Mouse (Mus musculus) right cerebral cortex, postnatal 36 days (tissue): Measurements from ENCODE around the gene Mmp17.
"Not testable (repeated sequence)": the region's sequence is repeated elsewhere in the genome, so short reads cannot be mapped to it uniquely, and the experiment has no call there.

Experiments
- DNase-seq, 2 experiments: peaks; one replicate each; pipeline ENCODE4 v3.0.0; 2022; ENCODE audit warnings: low spot score in 2 of 2, mixed read lengths in 1 of 2

Mmp17 gene

DNA sequence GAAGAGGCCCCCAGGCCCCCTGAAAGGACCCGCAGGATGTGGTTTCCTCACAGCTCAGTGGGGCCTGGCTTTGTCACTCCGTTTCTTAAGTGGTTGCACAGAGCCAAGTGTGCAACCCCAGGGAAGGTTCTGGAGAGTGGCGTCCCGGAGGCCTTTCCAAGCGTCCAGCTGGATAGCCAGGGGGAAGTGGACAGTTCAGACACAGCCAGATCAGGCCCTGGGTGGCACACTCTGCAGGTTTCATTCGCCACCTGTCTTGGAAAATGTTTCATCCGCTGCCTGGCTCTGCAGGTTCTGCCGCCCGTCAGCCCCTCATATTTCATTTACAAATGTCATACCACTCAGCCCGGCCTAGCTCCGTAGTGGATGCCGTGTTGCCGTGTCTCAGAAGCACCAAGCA lies 2.5 kb downstream of the Mmp17 start:
- DNase-seq = no peak

DNA sequence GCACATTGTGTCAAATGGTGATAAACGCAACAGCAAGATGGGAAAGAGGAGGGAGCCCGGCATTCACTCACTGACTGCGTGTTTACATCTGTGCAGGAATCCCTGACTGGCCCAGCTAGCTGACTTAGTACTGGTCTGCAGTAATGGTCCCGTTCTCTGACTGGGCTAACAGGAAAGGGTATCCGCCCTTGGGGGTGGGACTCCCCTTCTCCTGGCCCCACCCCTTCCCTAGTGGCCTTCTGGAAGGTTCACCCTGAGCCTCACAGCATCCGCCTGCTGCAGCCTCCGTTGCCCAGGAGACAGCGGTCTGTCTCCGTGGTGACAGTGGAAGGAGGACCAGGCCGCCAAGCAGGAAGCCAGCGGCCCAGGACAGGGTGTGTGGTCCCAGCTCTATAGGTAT lies 6.9 kb downstream of the Mmp17 start:
- DNase-seq = peak in 1 of 2 experiments; percentile 45

DNA sequence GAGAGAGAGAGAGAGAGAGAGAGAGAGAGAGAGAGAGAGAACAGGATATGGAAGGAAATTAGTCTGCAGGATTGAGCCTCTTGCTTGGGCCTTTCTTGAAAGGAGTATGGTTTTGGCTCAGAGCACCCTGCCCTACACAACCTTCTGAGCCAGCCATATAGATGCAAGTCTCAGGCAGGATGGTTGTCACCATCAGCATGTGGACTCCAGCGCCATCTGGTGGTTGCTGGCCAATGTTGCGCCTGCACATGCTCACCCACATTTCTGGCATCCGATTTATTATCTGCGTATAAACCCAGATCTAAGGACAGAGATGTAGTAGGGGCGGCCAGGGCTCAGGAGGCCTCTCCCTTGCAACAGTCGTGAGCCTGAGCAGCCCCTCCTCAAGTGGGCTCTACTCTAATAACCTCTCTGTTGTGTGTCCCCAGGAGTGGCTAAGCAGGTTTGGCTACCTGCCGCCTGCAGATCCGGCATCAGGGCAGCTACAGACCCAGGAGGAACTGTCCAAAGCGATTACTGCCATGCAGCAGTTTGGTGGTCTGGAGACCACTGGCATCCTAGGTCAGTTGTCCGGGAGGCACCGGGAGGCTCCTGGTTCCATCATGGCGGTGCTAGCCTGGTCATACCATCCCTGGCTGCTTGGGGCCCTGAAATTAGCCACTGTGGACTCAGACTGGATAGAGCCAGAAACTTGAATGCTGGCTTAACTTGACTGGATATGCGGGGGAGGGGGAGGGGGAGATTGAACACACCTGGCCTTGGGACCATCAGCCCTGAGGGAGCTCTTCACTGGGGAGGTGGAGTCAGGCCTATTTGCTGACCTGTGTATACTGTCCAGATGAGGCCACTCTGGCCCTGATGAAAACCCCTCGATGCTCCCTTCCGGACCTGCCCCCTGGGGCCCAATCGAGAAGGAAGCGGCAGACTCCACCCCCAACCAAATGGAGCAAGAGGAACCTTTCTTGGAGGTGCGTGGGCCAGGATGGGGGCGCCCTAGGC lies 10.4 kb downstream of the Mmp17 start:
- DNase-seq = peak; percentile 66 to 70

DNA sequence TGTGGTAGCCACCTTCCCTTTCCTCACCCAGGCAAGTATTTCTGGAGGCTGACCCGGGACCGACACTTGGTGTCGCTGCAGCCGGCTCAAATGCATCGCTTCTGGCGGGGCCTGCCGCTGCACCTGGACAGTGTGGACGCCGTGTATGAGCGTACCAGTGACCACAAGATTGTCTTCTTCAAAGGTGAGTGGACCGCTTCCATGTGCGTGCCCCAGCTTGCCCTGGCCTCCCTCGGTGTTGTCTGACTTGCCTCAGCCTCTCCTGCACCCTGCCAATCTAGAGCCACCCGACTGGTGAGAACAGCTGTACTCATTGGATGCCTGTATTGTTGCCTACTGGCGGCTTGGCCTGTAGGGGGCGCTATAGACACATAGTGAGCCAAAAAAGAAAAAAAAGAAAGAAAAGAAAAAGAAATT lies 18.1 kb downstream of the Mmp17 start:
- DNase-seq = no peak

DNA sequence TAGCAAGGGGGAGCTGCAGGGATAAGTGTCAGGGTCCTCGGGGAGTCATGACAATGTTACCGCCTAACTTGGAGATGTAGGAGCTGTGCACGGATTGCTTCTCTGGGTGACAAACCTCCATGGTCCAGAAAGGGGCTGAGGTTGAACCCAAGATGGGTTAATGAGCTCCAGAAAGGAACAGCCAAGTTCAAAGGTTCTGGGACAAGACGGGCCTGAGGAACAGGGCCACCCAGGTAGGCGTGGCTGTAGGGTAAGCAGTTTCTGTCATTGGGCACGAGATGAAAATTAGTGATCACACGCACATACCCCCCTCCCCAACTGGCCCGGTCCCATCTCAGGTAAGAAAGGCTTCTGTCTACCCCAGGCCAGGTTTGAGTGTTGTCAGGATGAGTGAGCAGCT lies 23.5 kb downstream of the Mmp17 start:
- no peak for DNase-seq

DNA sequence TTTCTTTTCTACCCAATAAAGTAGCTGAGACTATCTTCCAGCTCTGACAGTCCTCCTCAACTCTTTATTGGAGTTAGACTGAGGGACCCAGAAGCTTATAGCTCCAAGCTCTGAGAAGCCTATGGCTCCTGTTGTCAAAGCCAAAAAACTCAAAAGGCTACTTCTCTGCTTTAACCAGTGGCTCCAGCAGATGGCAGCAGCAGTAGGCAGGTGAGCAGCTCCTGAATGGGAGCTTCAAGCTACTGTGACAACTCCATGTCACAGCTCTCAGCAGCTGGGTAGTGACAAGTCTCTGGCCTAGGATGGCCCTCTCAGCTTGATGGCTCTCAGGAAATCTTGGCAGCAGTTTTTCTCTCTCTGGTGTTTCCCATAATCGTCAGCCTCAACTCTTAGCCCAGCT lies 27.1 kb downstream of the Mmp17 start:
- peak; percentile 61 to 66 for DNase-seq

DNA sequence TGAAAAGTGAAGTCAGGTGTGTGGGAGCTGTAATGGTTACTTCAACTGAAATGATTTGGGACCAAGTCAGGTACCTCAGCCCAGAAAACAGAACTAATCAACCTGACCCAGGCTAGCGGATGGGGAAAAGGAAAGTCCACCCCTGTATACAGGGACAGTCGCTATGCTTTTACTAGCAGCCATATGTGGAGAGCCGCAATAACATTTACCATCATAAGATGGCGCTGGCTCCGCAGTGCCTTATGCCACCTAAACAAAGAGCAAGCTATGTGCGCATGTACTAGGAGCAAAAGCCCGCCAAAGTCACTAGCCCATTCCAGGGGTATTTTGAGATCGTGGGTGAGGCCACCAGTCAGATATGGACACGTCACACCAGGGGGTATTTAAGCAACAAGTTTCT lies 36.6 kb downstream of the Mmp17 start:
- DNase-seq = not testable (repeated sequence)

DNA sequence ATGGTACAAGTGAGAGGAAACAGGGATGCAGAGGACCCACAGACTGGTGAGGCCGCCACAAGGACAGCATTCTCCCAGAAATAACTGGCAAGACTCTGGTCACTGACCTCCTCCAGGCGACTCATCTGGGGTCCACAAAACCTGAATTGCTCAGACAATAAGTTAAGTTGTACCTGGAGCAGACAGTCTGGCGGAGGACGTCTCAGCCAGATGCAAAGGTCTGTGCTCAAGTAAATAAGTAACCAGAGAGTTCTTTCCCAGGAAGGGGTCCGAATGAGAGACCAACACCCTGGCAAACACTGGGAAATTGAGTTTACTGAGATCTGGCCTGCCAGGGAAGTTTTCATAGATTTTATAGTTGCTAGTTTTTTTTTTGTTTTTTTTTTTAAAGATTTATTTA lies 37.4 kb downstream of the Mmp17 start:
- no peak for DNase-seq

DNA sequence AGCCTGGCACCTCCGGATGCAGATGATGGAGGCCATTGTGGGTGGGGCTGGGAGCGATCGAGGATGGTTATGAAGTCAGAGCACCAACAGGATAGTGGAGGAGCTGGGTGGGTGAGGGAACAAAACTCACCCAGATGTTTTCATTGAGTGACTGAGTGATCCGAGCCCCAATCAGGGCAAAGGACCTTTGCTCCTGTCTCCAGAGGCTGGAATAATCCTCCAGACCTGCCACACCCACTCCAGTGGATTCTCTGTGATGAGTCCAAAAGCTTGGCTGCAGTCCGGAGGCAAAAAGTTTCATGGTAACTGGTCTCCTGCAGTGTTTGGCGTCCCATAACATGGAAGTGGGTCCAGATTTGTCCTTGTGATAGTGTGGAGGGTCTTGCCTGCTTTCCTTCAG lies 42.1 kb downstream of the Mmp17 start:
- no peak for DNase-seq

DNA sequence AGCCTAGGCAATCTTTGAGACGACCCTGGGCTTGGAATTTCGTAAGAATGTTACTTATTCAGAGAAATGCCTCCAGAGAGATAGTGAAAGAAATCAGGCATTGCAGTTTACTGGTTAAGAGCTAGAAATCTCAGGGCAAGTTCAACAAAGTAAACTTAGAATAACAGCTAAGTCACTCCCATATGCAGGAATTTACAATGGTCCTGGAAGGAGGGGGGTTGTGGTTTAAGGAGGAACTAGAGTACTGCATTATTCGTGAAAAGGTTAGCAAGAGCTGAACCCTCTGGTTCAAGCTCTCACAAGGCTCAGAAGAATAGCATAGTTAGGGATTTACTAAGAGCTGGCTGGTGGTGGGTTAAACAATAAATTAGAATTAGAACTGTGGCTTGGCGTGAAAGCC lies 42.6 kb downstream of the Mmp17 start:
- not testable (repeated sequence) for DNase-seq

DNA sequence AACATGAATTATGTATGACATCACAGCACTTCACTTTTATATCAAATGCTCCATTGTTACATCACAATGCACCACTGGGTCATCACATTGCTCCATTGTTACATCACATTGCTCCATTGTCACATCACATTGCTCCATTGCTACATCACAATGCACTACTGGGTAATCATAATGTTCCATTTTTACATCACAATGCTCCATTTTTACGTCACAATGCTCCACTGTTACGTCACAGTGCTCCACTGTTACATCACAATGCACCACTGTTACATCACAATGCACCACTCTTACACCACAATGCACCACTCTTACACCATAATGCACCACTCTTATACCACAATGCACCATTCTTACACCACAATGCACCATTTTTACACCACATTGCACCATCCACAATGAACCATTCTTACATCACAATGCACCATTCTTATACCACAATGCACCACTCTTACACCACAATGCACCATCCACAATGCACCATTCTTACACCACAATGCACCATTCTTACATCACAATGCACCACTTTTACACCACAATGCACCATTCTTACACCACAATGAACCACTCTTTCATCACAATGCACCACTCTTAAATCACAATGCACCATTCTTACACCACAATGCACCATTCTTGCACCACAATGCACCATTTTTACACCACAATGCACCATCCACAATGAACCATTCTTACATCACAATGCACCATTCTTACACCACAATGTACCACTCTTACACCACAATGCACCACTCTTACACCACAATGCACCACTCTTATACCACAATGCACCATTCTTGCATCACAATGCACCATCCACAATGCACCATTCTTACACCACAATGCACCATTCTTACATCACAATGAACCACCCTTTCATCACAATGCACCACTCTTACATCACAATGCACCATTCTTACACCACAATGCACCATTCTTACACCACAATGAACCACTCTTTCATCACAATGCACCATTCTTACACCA lies 48.6 kb downstream of the Mmp17 start:
- not testable (repeated sequence) for DNase-seq

DNA sequence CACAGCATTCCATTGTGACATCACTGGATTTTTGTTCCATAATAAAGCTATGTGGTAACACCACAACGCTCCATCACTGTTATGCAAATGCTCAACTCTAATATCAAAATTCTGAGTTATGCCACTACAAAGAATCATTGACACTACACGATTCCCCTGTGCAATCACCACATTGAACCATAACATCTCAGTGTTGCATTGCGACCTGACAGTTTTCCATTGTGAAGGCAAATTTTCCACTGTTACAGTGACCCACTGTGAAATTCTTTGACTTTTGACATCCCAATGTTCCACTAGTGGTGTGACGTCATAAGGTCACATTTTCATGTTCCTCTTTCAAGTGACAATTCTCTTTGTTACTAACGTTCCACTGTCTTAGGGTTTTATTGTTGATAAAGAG lies 66.9 kb downstream of the Mmp17 start:
- no peak for DNase-seq

DNA sequence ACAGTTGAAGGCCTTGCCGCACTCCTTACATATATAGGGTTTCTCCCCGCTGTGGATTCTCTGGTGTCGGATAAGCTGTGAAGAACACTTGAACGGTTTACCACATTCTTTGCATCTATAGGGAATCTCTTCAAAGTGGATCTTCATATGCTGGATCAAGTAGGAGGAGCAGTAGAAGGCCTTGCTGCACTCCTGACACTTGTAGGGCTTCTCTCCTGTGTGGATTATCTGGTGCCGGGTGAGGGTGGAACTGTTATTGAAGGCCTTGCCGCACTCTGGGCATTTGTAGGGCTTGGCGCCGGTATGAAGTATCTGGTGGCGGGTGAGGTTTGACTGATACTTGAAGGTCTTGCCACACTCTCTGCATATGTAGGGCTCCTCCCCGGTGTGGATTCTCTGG lies 73.0 kb downstream of the Mmp17 start:
- no peak for DNase-seq

DNA sequence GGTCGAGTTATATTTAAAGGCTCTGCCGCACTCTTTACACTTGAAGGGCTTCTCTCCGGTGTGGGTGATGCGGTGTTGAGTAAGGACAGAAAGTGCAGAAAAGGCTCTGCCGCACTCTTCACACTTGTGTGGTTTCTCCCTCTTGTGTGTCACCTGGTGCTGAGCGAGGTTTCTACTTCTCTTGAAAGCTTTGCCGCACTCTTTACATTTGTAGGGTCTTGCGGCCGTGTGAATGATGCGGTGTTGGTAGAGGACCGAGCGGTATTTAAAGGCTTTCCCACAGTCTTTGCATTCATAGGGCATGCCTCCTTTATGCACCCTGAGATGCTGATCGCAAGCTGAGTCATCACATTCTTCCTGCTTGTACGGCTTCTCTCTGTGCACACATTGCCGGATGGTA lies 74.0 kb downstream of the Mmp17 start:
- no peak for DNase-seq
